Mouse (Mus musculus): ENCODE data around the gene Bbs9.

GRCm38 (mm10) chr9:22578266-22578665 is 102.8 kb downstream of the Bbs9 start:
- no peak for TF ChIP-seq EP300 (IDR thresholded peaks at IDR 0.05; ENCODE audit: insufficient read depth, low read depth, low read length)
- TF ChIP-seq CTCF (IDR thresholded peaks at IDR 0.05) = no peak
- no peak for TF ChIP-seq POLR2A (IDR thresholded peaks at IDR 0.05; ENCODE audit: insufficient read depth, low read depth, low read length)

Data from heart, adult 2 months (tissue).